Mouse (Mus musculus): ENCODE measurements around the gene Shank2. TPM values are rescaled to one million over a fixed set of nuclear protein-coding genes. Genes with fewer than 3 reads are reported as not detected.

Gene Shank2
- polyA plus RNA-seq, 1 experiment from 2014 or later, result 1.2 TPM

GRCm38 (mm10) chr7:144072856-144073255 lies 71.1 kb downstream of the Shank2 start:
- Histone ChIP-seq H3K4me3 (ENCODE audit: low read depth, low read length) (no peak overlapping the region), H3K27ac (ENCODE audit: low read length) (no peak overlapping the region), H3K9me3 (ENCODE audit: control insufficient read depth, low read depth, low read length) (no peaks in the 10 kb centered on the region), H3K9ac (replicated peaks; ENCODE audit: low read depth, low read length) (no peak overlapping the region), H3K4me1 (ENCODE audit: control insufficient read depth, insufficient read depth, low read length) (no peaks in the 10 kb centered on the region), H3K4me2 (replicated peaks; ENCODE audit: low read depth, low read length) (no peak overlapping the region), H3K36me3 (ENCODE audit: control insufficient read depth, insufficient read depth, low read length) (no peaks in the 10 kb centered on the region), H3K27me3 (ENCODE audit: control insufficient read depth, insufficient read depth, low read length) (no peaks in the 10 kb centered on the region)
- ATAC-seq (ENCODE audit: insufficient number of reproducible peaks, insufficient read depth, low FRiP score, low read depth), result no peak
- WGBS, result 93% methylated on average over 2 of the region's 2 CpGs

DNA sequence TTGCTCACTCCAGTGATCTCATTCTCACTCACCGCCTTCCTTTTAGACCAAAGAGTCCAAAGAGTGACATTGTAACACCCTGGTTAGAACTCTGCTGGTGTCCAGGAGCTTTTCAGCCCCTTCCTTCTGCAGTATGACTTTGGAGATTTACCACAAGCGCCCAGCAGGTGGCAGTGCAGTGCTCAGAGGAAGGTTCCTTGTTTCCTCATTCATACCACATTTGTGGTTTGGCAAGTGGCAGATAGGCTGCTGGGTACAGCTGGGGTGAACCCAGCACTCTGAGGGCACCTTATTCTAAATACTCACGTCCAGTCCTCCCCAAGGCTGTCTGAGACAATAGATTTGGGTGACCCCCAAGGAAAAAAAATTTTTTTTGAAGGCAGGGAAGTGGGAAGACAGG lies 73.0 kb downstream of the Shank2 start:
- no peak overlapping the region for H3K9ac ChIP-seq (replicated peaks; ENCODE audit: low read depth, low read length)
- no peaks in the 10 kb centered on the region for H3K36me3 ChIP-seq (ENCODE audit: control insufficient read depth, insufficient read depth, low read length)
- no peak overlapping the region for H3K4me2 ChIP-seq (replicated peaks; ENCODE audit: low read depth, low read length)
- H3K9me3 ChIP-seq (ENCODE audit: control insufficient read depth, low read depth, low read length), result no peaks in the 10 kb centered on the region
- no peak overlapping the region for H3K4me3 ChIP-seq (ENCODE audit: low read depth, low read length)
- no peaks in the 10 kb centered on the region for H3K4me1 ChIP-seq (ENCODE audit: control insufficient read depth, insufficient read depth, low read length)
- H3K27ac ChIP-seq (ENCODE audit: low read length), result no peak overlapping the region
- 22% methylated on average over 3 of the region's 3 CpGs for WGBS
- H3K27me3 ChIP-seq (ENCODE audit: control insufficient read depth, insufficient read depth, low read length), result no peaks in the 10 kb centered on the region
- ATAC-seq (ENCODE audit: insufficient number of reproducible peaks, insufficient read depth, low FRiP score, low read depth), result no peak

DNA sequence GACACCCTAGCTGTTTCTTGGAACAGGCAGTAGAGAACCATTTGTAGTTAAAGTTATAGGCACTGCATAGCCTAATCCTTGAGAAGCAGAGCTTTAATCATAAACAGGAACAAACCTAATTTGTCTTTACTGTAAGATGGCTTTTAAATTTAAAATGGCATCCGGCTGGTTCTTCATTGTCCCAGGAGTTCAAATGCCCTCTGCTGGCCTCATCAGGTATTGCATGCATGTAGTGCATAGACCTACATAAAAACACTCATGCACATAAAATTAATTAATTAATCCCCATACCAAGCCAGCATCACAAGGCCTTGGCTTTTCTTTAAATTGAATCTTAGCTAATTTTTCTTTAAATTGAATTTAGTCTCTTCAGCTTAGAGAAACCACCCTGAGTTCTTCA lies 76.9 kb downstream of the Shank2 start:
- Histone ChIP-seq H3K4me3 (ENCODE audit: low read depth, low read length) (no peak overlapping the region), H3K4me2 (replicated peaks; ENCODE audit: low read depth, low read length) (no peak overlapping the region), H3K27me3 (ENCODE audit: control insufficient read depth, insufficient read depth, low read length) (no peaks in the 10 kb centered on the region), H3K9me3 (ENCODE audit: control insufficient read depth, low read depth, low read length) (no peaks in the 10 kb centered on the region), H3K36me3 (ENCODE audit: control insufficient read depth, insufficient read depth, low read length) (no peaks in the 10 kb centered on the region), H3K9ac (replicated peaks; ENCODE audit: low read depth, low read length) (no peak overlapping the region), H3K27ac (ENCODE audit: low read length) (no peak overlapping the region), H3K4me1 (ENCODE audit: control insufficient read depth, insufficient read depth, low read length) (no peaks in the 10 kb centered on the region)
- no peak for ATAC-seq (ENCODE audit: insufficient number of reproducible peaks, insufficient read depth, low FRiP score, low read depth)
- WGBS, result 76% methylated on average over 1 of the region's 1 CpGs

DNA sequence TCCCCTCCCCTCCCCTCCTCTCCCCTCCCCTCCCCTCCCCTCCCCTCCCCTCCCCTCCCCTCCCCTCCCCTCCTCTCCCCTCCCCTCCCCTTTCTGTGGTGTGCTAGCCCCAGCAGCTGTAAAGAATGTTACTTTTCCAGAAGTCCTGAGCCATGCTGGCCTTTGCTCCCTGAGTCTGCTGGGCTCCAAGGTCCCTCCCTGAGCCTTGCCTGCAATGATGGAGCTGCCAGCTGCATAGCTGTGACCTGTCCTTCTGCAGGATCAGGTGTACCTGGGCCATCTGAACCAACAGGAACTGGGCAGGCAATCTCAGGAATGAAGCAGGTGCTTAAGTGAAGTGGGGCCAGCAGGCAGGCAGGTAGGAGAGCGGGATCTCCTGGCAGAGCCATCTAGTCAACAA lies 78.1 kb downstream of the Shank2 start:
- no peaks in the 10 kb centered on the region for H3K27me3 ChIP-seq (ENCODE audit: control insufficient read depth, insufficient read depth, low read length)
- WGBS, result 89% methylated on average over 1 of the region's 1 CpGs
- H3K27ac ChIP-seq (ENCODE audit: low read length), result no peak overlapping the region
- H3K9me3 ChIP-seq (ENCODE audit: control insufficient read depth, low read depth, low read length), result no peaks in the 10 kb centered on the region
- H3K4me1 ChIP-seq (ENCODE audit: control insufficient read depth, insufficient read depth, low read length), result no peaks in the 10 kb centered on the region
- no peak overlapping the region for H3K4me2 ChIP-seq (replicated peaks; ENCODE audit: low read depth, low read length)
- H3K36me3 ChIP-seq (ENCODE audit: control insufficient read depth, insufficient read depth, low read length), result no peaks in the 10 kb centered on the region
- no peak overlapping the region for H3K9ac ChIP-seq (replicated peaks; ENCODE audit: low read depth, low read length)
- no peak for ATAC-seq (ENCODE audit: insufficient number of reproducible peaks, insufficient read depth, low FRiP score, low read depth)
- H3K4me3 ChIP-seq (ENCODE audit: low read depth, low read length), result no peak overlapping the region

DNA sequence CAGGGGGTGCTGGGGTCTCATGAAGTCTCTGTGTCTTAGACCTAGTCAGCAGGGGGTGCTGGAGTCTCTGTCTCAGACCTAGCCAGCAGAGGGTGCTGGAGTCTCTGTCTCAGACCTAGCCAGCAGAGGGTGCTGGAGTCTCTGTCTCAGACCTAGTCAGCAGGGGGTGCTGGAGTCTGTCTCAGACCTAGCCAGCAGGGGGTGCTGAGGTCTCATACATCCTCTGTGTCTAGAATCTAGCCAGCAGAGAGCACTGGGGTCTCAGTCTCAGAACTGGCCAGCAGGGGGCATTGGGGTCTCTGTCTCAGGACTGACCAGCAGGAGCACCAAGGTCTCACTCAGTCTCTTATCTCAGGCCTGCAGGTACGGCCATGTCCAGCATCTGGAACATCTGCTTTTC lies 79.7 kb downstream of the Shank2 start:
- no peak overlapping the region for H3K9ac ChIP-seq (replicated peaks; ENCODE audit: low read depth, low read length)
- H3K4me1 ChIP-seq (ENCODE audit: control insufficient read depth, insufficient read depth, low read length), result no peaks in the 10 kb centered on the region
- no peak overlapping the region for H3K4me3 ChIP-seq (ENCODE audit: low read depth, low read length)
- H3K27ac ChIP-seq (ENCODE audit: low read length), result no peak overlapping the region
- WGBS, result 75% methylated on average over 1 of the region's 1 CpGs
- H3K9me3 ChIP-seq (ENCODE audit: control insufficient read depth, low read depth, low read length), result no peaks in the 10 kb centered on the region
- ATAC-seq (ENCODE audit: insufficient number of reproducible peaks, insufficient read depth, low FRiP score, low read depth), result peak; percentile 37; the same call in 1 of the 2 replicates
- H3K4me2 ChIP-seq (replicated peaks; ENCODE audit: low read depth, low read length), result no peak overlapping the region
- H3K27me3 ChIP-seq (ENCODE audit: control insufficient read depth, insufficient read depth, low read length), result no peaks in the 10 kb centered on the region
- no peaks in the 10 kb centered on the region for H3K36me3 ChIP-seq (ENCODE audit: control insufficient read depth, insufficient read depth, low read length)

GRCm38 (mm10) chr7:144081963-144082362 lies 80.2 kb downstream of the Shank2 start:
- Histone ChIP-seq H3K27me3 (ENCODE audit: control insufficient read depth, insufficient read depth, low read length) (no peaks in the 10 kb centered on the region), H3K36me3 (ENCODE audit: control insufficient read depth, insufficient read depth, low read length) (no peaks in the 10 kb centered on the region), H3K9me3 (ENCODE audit: control insufficient read depth, low read depth, low read length) (no peaks in the 10 kb centered on the region), H3K27ac (ENCODE audit: low read length) (no peak overlapping the region), H3K4me3 (ENCODE audit: low read depth, low read length) (no peak overlapping the region), H3K9ac (replicated peaks; ENCODE audit: low read depth, low read length) (no peak overlapping the region), H3K4me1 (ENCODE audit: control insufficient read depth, insufficient read depth, low read length) (no peaks in the 10 kb centered on the region), H3K4me2 (replicated peaks; ENCODE audit: low read depth, low read length) (no peak overlapping the region)
- 76% methylated on average over 2 of the region's 2 CpGs for WGBS
- no peak for ATAC-seq (ENCODE audit: insufficient number of reproducible peaks, insufficient read depth, low FRiP score, low read depth)

- no peaks in the 10 kb centered on the region for H3K4me1 ChIP-seq (ENCODE audit: control insufficient read depth, insufficient read depth, low read length)
- no peak overlapping the region for H3K4me3 ChIP-seq (ENCODE audit: low read depth, low read length)
- no peaks in the 10 kb centered on the region for H3K36me3 ChIP-seq (ENCODE audit: control insufficient read depth, insufficient read depth, low read length)
- H3K4me2 ChIP-seq (replicated peaks; ENCODE audit: low read depth, low read length), result no peak overlapping the region
- no peak for ATAC-seq (ENCODE audit: insufficient number of reproducible peaks, insufficient read depth, low FRiP score, low read depth)
- H3K27me3 ChIP-seq (ENCODE audit: control insufficient read depth, insufficient read depth, low read length), result no peaks in the 10 kb centered on the region
- no peak overlapping the region for H3K27ac ChIP-seq (ENCODE audit: low read length)
- H3K9me3 ChIP-seq (ENCODE audit: control insufficient read depth, low read depth, low read length), result no peaks in the 10 kb centered on the region
- WGBS, result 40% methylated on average over 2 of the region's 2 CpGs
- H3K9ac ChIP-seq (replicated peaks; ENCODE audit: low read depth, low read length), result no peak overlapping the region
These were observed 85.5 kb downstream of the Shank2 start for GRCm38 (mm10) chr7:144087277-144087676.

DNA sequence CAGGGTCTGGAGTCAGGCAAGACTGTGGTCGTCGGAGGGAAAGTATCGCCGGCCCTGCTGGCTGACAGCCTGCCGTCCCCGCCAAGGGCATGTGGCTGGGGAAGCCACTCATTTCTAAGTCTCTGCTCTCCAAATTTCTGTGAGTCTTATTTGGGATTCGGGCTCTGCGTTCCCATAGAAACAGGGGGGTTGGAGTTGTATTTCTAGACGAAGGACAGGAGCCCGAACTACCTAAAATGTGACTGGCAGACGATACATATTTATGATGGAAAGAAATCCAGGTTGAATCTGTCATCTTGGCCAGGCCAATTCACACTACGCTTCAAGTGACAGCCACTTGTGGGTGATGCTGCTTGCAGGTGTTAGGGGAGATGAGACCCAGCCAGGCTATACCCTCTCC lies 92.4 kb downstream of the Shank2 start:
- Histone ChIP-seq H3K9me3 (ENCODE audit: control insufficient read depth, low read depth, low read length) (no peaks in the 10 kb centered on the region), H3K4me3 (ENCODE audit: low read depth, low read length) (no peak overlapping the region), H3K4me1 (ENCODE audit: control insufficient read depth, insufficient read depth, low read length) (no peaks in the 10 kb centered on the region), H3K9ac (replicated peaks; ENCODE audit: low read depth, low read length) (no peak overlapping the region), H3K36me3 (ENCODE audit: control insufficient read depth, insufficient read depth, low read length) (no peaks in the 10 kb centered on the region), H3K27ac (ENCODE audit: low read length) (no peak overlapping the region), H3K4me2 (replicated peaks; ENCODE audit: low read depth, low read length) (no peak overlapping the region), H3K27me3 (ENCODE audit: control insufficient read depth, insufficient read depth, low read length) (no peaks in the 10 kb centered on the region)
- ATAC-seq (ENCODE audit: insufficient number of reproducible peaks, insufficient read depth, low FRiP score, low read depth), result no peak
- 84% methylated on average over 12 of the region's 12 CpGs for WGBS

DNA sequence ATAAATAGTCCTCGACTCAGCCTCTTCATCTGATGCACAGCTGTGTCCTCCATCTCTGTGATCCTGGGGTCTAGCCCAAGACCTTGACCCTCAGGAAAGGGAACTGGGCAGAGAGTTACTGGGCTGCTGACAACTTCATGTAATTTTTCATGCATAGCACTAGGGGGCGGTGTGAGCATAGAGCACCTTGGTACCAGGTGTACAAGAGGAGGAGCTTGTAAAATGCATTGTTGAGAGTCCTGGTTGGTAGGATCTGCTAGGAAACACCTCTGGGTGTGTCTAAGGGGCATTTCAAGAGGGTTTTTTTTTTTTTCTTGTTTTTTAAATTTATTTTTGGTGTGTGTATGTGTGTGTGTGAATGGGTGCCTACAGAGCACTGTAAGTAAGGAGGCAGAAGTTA lies 95.6 kb downstream of the Shank2 start:
- no peak overlapping the region for H3K27ac ChIP-seq (ENCODE audit: low read length)
- H3K4me1 ChIP-seq (ENCODE audit: control insufficient read depth, insufficient read depth, low read length), result no peaks in the 10 kb centered on the region
- no peak for ATAC-seq (ENCODE audit: insufficient number of reproducible peaks, insufficient read depth, low FRiP score, low read depth)
- no peak overlapping the region for H3K9ac ChIP-seq (replicated peaks; ENCODE audit: low read depth, low read length)
- H3K36me3 ChIP-seq (ENCODE audit: control insufficient read depth, insufficient read depth, low read length), result no peaks in the 10 kb centered on the region
- 11% methylated on average over 2 of the region's 2 CpGs for WGBS
- H3K27me3 ChIP-seq (ENCODE audit: control insufficient read depth, insufficient read depth, low read length), result no peaks in the 10 kb centered on the region
- H3K9me3 ChIP-seq (ENCODE audit: control insufficient read depth, low read depth, low read length), result no peaks in the 10 kb centered on the region
- H3K4me3 ChIP-seq (ENCODE audit: low read depth, low read length), result no peak overlapping the region
- H3K4me2 ChIP-seq (replicated peaks; ENCODE audit: low read depth, low read length), result no peak overlapping the region

All from stomach, embryonic 14.5 days (tissue).